Mouse (Mus musculus) heart, adult 11 months (tissue): ENCODE measurements around the gene Sema6d.

Experiments
- DNase-seq: peaks from one replicate; pipeline ENCODE4 v3.0.0; 2022

The Sema6d gene

GRCm38 (mm10) chr2:124576053-124576452, 486.3 kb downstream of the Sema6d start:
- peak; percentile 92 for DNase-seq

GRCm38 (mm10) chr2:124583561-124583960, 493.8 kb downstream of the Sema6d start:
- no peak for DNase-seq

GRCm38 (mm10) chr2:124592750-124593149, 503.0 kb downstream of the Sema6d start:
- no peak for DNase-seq

- DNase-seq = peak; percentile 89
Observed at GRCm38 (mm10) chr2:124599014-124599413, 509.2 kb downstream of the Sema6d start.

DNA sequence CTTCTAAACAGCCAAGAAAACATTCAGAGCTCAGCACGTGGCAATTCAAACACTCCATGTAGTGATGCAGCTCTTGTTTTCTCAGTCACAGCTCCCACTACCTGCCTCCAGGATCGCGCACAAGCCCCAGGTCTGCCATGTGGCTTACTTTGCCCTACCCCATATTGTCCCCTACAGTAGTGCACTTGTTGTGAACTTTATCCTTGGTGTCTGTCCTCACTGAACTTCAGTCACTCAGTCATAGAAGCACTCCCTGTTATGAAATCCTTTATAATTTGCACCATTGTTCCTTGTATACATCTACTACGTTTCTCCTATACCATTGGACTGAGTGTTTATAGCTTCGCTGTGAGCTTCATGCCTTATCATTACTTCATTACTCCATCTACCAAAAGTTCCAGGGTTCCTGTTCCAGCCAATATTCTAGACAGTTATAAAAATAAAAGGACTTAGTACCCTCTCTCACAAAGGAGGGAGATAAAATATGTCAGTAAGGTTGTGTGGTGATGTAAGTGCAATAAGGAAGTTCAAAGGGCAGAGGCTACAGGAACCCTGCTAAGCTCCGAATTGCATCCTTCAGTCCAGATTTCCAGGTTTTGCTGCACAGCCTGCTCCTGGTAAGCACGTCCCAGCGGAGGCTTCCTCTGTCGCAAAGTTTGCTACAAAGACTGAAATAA, 512.1 kb downstream of the Sema6d start:
- peak; percentile 40 for DNase-seq

DNA sequence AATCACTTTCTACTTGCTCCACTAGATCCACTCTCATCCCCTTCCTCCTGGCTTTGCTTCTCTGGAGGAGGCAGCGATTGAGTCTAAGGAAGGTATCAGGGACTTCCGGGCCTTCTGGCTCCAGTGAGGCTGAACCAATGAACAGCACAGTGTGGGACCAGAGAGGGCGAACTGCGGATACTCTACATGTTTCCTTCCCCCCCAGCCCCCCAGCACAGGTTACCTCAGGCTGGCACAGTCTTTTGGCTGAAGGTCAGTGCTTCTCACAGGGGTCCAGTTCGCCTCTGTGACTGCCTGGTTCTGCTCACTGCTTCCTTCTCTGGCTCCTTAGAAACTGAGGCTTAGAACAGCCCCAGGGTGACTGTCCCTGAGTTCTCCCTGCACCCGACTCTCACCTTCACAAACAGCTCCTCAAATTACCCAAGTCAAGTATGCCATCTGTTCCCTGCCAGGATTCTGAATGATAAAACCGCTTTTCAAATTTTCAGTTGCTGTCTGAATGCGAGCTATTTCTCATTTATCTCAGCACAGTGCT, 512.7 kb downstream of the Sema6d start:
- peak; percentile 88 for DNase-seq

DNA sequence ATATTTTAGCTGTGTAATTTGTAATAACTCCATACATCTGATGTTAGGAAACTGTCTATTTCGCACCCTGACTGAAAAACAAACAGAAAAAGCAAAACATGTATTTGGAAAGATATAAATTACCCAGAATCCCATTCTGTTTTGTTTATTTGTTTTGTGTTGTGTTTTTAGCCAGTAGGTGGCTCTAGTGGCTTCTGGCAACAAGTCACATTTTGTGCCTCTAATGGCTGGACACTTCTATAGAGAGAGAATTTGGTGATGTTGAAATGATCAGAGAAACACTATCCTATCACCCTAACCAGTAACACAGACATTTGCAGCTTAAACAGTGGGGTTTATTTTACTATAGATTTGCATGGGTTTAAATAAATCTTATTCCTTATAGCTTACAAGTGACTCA, 515.6 kb downstream of the Sema6d start:
- no peak for DNase-seq

- peak; percentile 71 for DNase-seq
Observed at GRCm38 (mm10) chr2:124607986-124608385, 518.2 kb downstream of the Sema6d start.

GRCm38 (mm10) chr2:124608546-124608945, 518.8 kb downstream of the Sema6d start:
- DNase-seq = peak; percentile 96

GRCm38 (mm10) chr2:124609014-124609413, 519.2 kb downstream of the Sema6d start:
- DNase-seq = no peak

DNA sequence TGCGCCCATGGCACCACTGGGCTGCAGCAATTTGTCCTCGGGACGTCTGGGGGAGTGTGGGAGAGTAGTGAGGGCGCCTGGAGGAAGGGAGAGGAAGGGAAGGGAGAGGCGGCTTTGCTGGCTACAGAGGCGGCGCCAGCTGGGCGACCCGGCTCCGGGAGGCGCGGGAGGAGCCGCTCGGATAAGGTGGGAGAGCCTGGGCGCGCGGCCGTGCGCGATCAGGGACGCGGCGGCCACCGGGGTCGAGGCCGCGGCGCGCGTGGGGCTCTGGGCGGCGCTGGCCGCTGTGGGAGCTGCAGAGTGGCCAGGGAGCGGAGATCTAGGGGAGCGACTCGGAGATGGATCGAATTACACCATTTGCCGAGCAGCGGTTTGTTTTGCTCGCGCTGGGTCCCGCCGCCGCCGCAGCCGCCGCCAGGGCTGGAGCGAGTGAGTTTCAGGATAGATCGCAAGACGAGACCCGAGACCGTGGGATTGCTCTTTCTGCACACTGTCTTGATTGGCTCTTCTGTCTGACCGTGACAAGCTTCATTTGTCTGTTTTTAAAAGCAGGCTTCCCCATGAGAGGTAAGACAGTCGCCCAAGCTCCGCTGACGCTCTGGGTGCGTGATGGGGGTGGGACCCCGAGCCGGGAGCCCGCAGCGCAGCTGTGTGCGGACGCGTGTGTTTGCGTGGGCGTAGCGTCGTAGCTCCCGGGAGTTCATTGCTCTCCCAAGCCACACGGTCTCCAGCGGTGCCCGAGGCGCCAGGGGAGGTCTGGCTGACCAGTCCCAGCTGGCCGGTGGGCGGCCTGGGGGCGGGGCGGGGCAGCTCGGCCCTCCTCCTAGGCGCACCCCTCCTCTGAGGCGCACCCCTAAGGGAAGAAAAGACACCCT, 520.2 kb downstream of the Sema6d start:
- peak; percentile 100 for DNase-seq

- DNase-seq = no peak
Observed at GRCm38 (mm10) chr2:124610586-124611105, 520.9 kb downstream of the Sema6d start.

DNA sequence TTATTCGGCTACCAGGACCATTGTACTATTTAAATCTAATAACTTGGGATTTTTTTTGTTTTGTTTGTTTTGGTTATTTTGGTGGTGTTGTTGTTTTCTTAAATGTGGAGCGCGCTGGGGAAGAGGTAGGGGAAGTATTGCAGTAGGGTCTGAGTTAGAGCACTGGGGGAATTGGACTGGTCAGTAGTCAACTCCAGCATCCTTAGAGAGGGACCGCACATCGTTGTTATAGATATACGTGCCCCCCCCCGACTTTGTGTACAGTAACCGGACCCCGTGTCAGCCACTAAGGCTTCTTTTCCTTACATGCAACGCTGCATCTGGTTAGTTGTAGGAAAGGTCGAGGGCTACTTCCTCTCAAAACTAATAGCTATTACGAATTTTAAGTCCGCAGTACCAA, 521.5 kb downstream of the Sema6d start:
- peak; percentile 79 for DNase-seq

GRCm38 (mm10) chr2:124612276-124612675, 522.5 kb downstream of the Sema6d start:
- DNase-seq = peak; percentile 94

DNA sequence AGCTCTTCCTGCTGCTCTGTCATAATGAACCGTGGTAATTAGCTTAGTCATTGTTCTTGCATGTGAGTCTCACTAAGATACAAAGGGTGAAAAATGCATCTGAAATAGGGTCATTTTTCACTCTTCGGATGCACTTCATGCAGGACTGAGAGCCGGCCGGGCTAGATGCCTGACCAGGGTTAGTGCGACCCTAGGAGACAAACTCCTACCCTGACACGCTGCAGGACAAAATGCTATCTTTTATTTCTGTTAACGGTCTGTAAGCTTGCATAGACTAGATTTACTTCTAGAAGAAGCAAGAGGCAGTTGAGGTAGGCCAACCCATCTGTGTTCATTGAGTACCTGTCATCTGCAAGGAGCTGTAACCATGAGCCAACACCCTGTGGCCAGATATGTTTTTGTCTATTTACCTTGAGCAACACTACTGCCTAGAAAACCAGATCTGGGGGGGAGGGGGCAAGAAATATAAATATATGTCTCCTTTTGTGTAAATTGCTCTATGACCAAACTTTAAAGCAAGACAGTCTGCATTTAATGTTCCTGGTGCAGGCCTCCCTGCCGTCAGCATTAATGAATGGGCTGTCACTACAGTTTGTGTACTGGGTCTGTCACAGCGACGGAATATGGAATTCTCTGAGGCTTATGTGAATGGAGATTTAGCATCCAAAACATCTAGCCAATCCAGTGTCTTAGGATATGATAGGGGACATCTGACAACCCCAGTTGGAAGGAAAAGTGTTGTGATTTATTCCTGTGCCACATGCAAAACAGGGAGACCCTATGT, 523.1 kb downstream of the Sema6d start:
- DNase-seq = peak; percentile 85

DNA sequence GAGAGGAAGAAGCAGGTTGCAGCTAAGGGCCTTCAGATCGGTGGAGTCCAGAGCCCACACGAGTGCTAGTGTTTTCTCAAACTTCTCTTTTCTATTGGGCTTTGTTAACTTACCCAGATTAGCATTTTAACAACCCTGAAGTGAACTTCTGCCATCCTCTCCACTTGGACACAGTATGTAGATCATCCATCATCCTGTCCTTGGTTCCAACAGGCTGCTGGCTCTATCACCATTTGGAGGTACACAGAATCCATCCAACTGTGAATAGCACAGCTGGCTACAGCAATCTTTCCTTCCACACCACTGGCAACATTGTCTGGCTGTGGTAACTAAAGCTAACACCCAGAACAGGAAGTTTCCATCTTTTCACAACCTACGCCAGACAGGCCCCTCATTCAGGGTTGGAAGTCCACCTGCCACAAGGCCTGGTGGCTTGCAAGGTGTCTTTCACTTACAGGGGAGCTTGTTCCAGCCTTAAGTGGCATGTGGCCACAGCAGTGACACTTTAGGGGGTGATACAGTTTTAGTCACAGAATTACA, 524.0 kb downstream of the Sema6d start:
- DNase-seq = peak; percentile 91

GRCm38 (mm10) chr2:124616746-124617145, 527.0 kb downstream of the Sema6d start:
- peak; percentile 90 for DNase-seq

DNA sequence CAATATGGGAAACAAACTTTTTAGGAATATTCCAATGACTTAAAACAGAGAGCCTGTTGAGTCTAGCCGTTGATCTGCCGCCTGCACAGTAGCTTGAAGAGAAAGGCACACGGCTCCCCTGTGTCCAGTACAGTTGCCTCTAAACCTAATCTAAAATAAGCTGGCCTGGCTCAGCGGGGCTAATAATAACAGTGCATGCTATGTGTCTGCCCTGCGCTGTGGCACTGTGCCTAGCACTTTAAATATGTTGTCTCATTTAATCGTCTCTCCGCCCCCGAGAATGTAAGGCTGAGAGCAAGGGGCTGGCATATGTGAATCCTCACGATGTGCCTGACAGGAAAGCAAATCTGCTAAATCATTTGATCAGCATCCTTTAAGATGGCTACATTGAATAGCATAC, 527.7 kb downstream of the Sema6d start:
- DNase-seq = peak; percentile 96

GRCm38 (mm10) chr2:124618091-124618490, 528.3 kb downstream of the Sema6d start:
- peak; percentile 95 for DNase-seq

GRCm38 (mm10) chr2:124618526-124619219, 528.9 kb downstream of the Sema6d start:
- DNase-seq = peak; percentile 92

GRCm38 (mm10) chr2:124620470-124620869, 530.7 kb downstream of the Sema6d start:
- DNase-seq = peak; percentile 93
